Mouse (Mus musculus) c-Kit-positive CD71-positive TER-119-negative erythroid progenitor cells, embryonic 14.5 days (primary cell): ENCODE measurements around the gene Tpd52l2.

Source experiments
- DNase-seq: peaks from one replicate; pipeline ENCODE4 v3.0.0-alpha.2; 2013; ENCODE audit warnings: low read depth

Gene Tpd52l2

GRCm38 (mm10) chr2:181537444-181538047, 40.6 kb downstream of the Tpd52l2 start:
- DNase-seq: no peak

DNA sequence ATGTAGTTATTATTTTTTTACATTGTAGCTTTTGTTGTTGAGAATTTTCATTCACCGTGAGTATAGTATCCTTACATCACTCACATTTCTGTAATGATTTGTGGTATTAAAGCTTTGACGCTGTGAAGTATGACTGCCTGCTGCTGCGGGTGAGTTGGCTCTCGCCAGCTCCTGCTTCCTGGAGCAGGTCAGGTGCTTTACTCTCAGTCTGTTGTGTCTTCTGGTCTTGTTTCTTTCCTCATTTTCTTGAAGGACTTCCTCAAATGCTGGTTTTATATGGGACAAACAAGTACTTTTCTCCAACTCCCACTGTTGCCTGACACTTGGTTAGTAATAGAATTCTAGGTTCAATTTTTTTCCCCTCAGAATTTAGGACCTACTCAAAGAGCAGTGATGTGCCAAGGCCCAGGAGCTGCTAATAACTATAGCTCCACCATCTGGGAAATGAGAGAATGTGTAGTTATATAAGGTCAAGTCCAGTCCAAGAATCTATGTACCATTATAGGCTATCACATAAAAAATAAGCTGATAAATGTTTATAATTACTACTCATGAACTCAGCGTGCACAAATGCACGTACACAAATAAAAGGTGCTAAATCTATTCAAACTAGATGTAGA, 44.9 kb downstream of the Tpd52l2 start:
- no peak for DNase-seq

GRCm38 (mm10) chr2:181546142-181546541, 49.2 kb downstream of the Tpd52l2 start:
- DNase-seq: peak; percentile 66

GRCm38 (mm10) chr2:181548227-181548626, 51.3 kb downstream of the Tpd52l2 start:
- no peak for DNase-seq

DNA sequence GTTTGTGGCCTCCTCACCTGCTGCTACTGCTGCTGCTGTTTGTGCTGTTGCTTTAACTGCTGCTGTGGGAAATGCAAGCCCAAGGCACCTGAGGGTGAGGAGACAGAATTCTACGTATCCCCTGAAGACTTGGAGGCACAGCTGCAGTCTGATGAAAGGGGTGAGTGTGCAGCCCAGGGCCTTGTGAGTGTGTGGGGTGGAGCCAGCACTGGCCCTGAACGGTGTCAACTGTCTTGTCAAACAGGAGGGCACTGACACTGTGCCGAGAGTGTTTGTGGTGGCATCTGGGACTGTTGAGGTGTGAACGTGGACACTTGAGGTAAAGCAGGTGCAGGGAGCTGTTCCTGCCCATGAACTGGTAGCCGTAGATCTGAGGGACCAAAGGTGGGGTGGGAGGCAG, 51.7 kb downstream of the Tpd52l2 start:
- no peak for DNase-seq

DNA sequence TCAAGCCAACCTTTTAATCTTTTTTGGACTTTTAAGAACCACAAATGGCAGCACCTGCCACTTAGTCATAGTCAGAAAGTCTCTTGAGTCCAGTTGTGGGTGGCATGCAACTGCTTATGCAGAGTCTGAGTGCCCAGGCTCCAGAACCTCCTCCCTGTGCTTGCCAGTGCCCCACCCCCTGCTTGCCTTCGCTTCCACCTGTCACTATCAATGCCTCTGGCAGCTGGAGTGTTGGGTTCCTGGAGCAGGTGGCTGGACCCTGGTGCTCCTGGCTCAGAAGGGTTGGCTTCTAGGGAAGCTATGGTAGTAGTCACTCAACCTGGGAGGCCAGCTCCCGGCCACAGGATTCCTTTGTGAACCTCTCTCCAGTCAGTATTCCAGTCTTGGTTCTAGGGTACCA, 53.3 kb downstream of the Tpd52l2 start:
- DNase-seq: no peak

- no peak for DNase-seq
These were observed 56.8 kb downstream of the Tpd52l2 start for GRCm38 (mm10) chr2:181553772-181554171.

DNA sequence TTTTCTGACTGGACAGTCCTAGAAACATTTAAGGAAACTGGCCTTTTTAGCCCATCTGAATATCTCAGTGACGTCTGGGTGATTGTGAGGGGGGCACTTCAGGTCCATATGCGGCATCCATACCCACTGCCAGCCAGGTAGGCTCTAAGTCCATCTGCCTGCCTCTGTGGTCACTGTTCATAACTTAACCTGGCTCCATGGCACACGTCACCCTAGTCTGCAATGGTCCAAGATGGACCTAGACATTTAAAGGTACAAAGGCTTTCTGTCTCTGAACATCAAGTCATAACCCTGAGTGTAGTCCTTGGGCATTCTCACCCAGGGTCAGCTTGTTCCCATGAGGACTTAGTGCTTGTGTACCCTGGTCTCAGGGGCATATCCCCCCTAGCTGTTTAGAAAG, 70.4 kb downstream of the Tpd52l2 start:
- DNase-seq: no peak
